Mouse (Mus musculus): ENCODE data around the gene Lingo1.

DNA sequence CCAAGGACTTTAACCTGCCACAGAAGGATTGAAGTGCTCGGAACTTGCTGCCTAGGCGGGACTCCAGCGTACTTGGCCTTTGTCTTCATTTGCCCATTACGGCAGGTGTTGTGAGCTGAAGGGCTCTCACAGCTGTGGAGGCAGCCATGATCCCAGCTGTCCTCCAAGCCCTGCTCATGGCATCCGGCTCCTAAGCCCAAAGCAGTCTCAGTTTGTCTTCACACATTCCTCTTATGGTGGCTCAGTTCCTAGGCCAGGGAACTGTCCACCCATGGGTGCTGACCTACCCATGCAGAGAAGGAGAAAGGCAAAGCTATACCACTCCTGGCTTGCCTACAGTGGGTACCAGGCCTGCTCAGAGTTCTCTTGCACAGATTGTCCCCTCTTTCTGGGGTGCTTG lies 132.1 kb downstream of the Lingo1 start:
- no peak for TF ChIP-seq POLR2A (IDR thresholded peaks at IDR 0.05; ENCODE audit: borderline replicate concordance, low read depth, low read length)
- TF ChIP-seq CTCF (IDR thresholded peaks at IDR 0.05; ENCODE audit: low read depth, low read length) = no peak

All from bone marrow macrophage, adult 2 months (primary cell).